Mouse (Mus musculus) neural tube, embryonic 14.5 days (tissue): ENCODE data around the gene Katnb1. TPM values are rescaled to one million over a fixed set of nuclear protein-coding genes. Genes with fewer than 3 reads are reported as not detected.
A peak's percentile ranks its signal among the peaks of the same experiment; 100 is the strongest.

Experiments used
- ATAC-seq: fragments of 200-750 bp; cut with Nextera tagmentation; 2 replicates; pipeline ENCODE4 v1.8.0; 2017; ENCODE audit warnings: low read depth, mild to moderate bottlenecking, moderate TSS enrichment, moderate library complexity
- H3K27ac ChIP-seq: fragments of 300-500 bp; sonication (generic); 2 replicates; pipeline ENCODE4 v1.5.1; 2014; ENCODE audit warnings: low read depth, mild to moderate bottlenecking, control low read depth, low read length, moderate library complexity, mixed read lengths
- H3K27me3 ChIP-seq: fragments of 300-500 bp; sonication (generic); 2 replicates; pipeline ENCODE4 v1.6.1; 2014; ENCODE audit warnings: low read length; ENCODE audit not compliant: control insufficient read depth, insufficient read depth
- H3K36me3 ChIP-seq: fragments of 300-500 bp; sonication (generic); 2 replicates; pipeline ENCODE4 v1.6.1; 2014; ENCODE audit warnings: low read length, mixed read lengths; ENCODE audit not compliant: control insufficient read depth, insufficient read depth
- H3K4me1 ChIP-seq: fragments of 300-500 bp; sonication (generic); 2 replicates; pipeline ENCODE4 v1.6.1; 2014; ENCODE audit warnings: low read length; ENCODE audit not compliant: control insufficient read depth, insufficient read depth
- H3K4me2 ChIP-seq: fragments of 300-500 bp; sonication (generic); 2 replicates; pipeline ENCODE4 v1.6.1; 2014; ENCODE audit warnings: mild to moderate bottlenecking, low read depth, low read length, control low read depth
- H3K4me3 ChIP-seq: fragments of 300-500 bp; sonication (generic); 2 replicates; pipeline ENCODE4 v1.5.1; 2014; ENCODE audit warnings: low read depth, low read length, control low read depth, mixed read lengths
- H3K9ac ChIP-seq: fragments of 300-500 bp; sonication (generic); replicated peaks from 2 replicates; pipeline ENCODE4 v1.6.1; 2014; ENCODE audit warnings: low read depth, mild to moderate bottlenecking, control low read depth, low read length, mixed read lengths
- H3K9me3 ChIP-seq: fragments of 300-500 bp; sonication (generic); 2 replicates; pipeline ENCODE4 v1.6.1; 2016; ENCODE audit warnings: low read length; ENCODE audit not compliant: control insufficient read depth
- WGBS: fragments of 180-500 bp; shearing (Covaris S2); extraction: QIAGEN DNeasy Blood & Tissue Kit; methylation state at CpG from one replicate; pipeline ENCODE4 v1.1.7; 2014; 5-methylcytosine and 5-hydroxymethylcytosine counted together
- polyA plus RNA-seq: library from polyadenylated mRNA; unstranded; fragments of >200 nt; fragmentation: Nextera tagmentation; extraction: Ambion mirVana; gene quantifications from 2 replicates; pipeline ENCODE4 v1.2.1, GENCODE M21; 2014

The Katnb1 gene
- polyA plus RNA-seq, 1 experiment from 2014 or later = 44.3 TPM

GRCm38 (mm10) chr8:95141469-95142074, 60.6 kb downstream of the Katnb1 start:
- H3K4me2 ChIP-seq = peak overlapping the region; percentile 94
- no peaks in the 10 kb centered on the region for H3K9me3 ChIP-seq
- WGBS = 0% methylated on average over 6 of the region's 6 CpGs
- peaks cover 27% of the 10 kb centered on the region for H3K4me1 ChIP-seq
- H3K36me3 ChIP-seq = no peaks in the 10 kb centered on the region
- peak overlapping the region; percentile 74 for H3K4me3 ChIP-seq
- peak overlapping the region; percentile 78 for H3K27ac ChIP-seq
- 0 out of 2 replicates have a peak, but pooled peaks have one; percentile 0 for ATAC-seq
- H3K9ac ChIP-seq = peak overlapping the region; percentile 88
- H3K27me3 ChIP-seq = peaks cover 7% of the 10 kb centered on the region

- Histone ChIP-seq H3K4me1 (peaks cover 24% of the 10 kb centered on the region), H3K36me3 (no peaks in the 10 kb centered on the region), H3K27ac (peak overlapping the region; percentile 78), H3K4me2 (peak overlapping the region; percentile 94), H3K9ac (peak overlapping the region; percentile 88), H3K27me3 (peaks cover 3% of the 10 kb centered on the region; the same call in 1 of the 2 replicates), H3K9me3 (no peaks in the 10 kb centered on the region), H3K4me3 (peak overlapping the region; percentile 74)
- 1% methylated on average over 58 of the region's 66 CpGs for WGBS
- ATAC-seq = peak; percentile 82
Measured at GRCm38 (mm10) chr8:95142075-95142831, 61.3 kb downstream of the Katnb1 start.

GRCm38 (mm10) chr8:95142985-95143804, 62.2 kb downstream of the Katnb1 start:
- H3K27ac ChIP-seq = peak overlapping the region; percentile 78
- 11% methylated on average over 17 of the region's 17 CpGs for WGBS

DNA sequence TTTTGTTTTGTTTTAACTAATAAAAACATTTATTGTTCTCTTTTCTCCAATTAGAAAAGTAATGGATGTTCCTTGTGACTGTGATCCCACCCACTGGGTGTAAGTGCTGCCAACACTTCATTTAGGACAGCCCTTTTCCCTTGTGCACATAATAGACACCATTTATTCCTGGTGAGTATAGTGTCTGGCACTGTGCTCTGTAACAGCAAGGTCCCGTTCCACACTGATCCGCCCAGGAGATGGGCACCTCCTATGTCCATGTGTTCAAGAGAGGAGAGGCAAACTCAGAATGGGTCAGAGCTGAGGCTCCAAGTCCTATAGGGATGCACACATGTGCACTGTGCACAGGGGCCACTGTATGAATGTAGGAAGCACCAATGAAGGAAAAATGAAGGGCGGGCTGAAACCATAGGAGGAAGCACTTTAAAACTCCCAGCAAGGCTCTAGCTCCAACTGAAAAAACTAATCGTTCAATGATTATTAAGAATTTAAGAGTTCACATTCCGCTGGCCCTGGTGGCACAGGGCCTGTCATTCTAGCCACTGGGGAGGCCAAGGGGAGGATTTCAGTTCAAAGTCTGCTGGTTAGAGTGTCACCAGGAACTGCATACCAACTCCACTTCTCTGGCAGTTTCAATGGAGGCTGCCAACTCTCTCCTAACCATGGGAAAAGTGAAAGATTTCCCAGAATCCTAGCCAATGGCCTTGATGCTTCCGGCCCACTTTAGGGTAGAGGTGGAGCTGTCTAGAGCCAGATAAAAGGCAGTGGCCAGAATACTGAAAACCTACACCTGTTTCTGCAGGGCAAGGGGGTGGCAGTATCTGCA, 63.0 kb downstream of the Katnb1 start:
- 61% methylated on average over 6 of the region's 6 CpGs for WGBS
- Histone ChIP-seq H3K36me3 (no peaks in the 10 kb centered on the region), H3K4me1 (peaks cover 13% of the 10 kb centered on the region), H3K9ac (no peak overlapping the region), H3K9me3 (no peaks in the 10 kb centered on the region), H3K27me3 (no peaks in the 10 kb centered on the region), H3K4me3 (no peak overlapping the region), H3K27ac (no peak overlapping the region), H3K4me2 (no peak overlapping the region)
- peak; percentile 30; the same call in 1 of the 2 replicates for ATAC-seq

More at GRCm38 (mm10) chr8:95142985-95143804, 62.2 kb downstream of the Katnb1 start:
- peak overlapping the region; percentile 94 for H3K4me2 ChIP-seq
- H3K27me3 ChIP-seq = no peaks in the 10 kb centered on the region; the same call in 1 of the 2 replicates
- H3K9ac ChIP-seq = peak overlapping the region; percentile 88
- no peaks in the 10 kb centered on the region for H3K36me3 ChIP-seq
- H3K9me3 ChIP-seq = no peaks in the 10 kb centered on the region
- peaks cover 14% of the 10 kb centered on the region for H3K4me1 ChIP-seq
- peak; percentile 58 for ATAC-seq
- peak overlapping the region; percentile 74 for H3K4me3 ChIP-seq

GRCm38 (mm10) chr8:95144631-95145015, 63.6 kb downstream of the Katnb1 start:
- 63% methylated on average over 2 of the region's 2 CpGs for WGBS
- Histone ChIP-seq H3K4me2 (no peak overlapping the region), H3K9me3 (no peaks in the 10 kb centered on the region)

DNA sequence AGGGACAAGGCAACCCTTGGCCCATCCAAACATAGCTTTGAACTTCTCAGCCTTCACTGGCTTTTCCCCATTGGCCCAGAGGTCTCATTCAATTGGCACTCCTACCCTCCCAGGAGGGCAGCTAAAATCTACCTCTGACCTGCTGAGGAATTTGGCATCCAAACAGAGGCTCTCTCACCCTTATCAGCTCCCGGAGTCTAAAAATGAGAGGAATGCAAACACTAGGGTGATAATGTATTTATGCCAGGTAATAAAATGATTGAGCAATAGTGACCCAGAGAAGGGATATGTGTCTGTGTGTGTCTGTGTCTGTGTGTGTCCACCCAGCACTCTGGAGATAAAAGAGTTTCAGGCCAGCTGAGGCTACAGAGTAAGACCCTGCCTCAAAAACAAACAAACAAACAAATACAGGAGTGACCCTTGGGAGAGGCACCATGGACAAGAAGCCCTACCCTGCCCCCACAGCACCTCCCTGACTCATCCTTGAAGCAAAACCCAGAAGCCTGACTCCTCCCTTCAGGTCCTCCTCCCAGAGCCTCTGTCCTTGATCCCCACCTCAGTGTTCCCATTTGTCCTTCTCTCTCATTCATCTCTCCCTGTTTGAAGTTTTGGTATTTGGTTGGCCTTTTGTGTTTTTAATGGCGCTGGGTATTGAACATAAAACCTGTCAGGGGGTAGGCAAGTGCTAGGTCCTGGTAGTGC, 65.2 kb downstream of the Katnb1 start:
- Histone ChIP-seq H3K4me1 (peaks cover 13% of the 10 kb centered on the region), H3K9ac (no peak overlapping the region), H3K27me3 (no peaks in the 10 kb centered on the region), H3K27ac (no peak overlapping the region), H3K4me3 (no peak overlapping the region), H3K4me2 (no peak overlapping the region), H3K36me3 (no peaks in the 10 kb centered on the region), H3K9me3 (no peaks in the 10 kb centered on the region)
- no peak for ATAC-seq
- WGBS = 77% methylated on average over 2 of the region's 2 CpGs

More at GRCm38 (mm10) chr8:95144631-95145015, 63.6 kb downstream of the Katnb1 start:
- Histone ChIP-seq H3K9ac (no peak overlapping the region), H3K27ac (no peak overlapping the region), H3K36me3 (no peaks in the 10 kb centered on the region), H3K4me3 (no peak overlapping the region), H3K4me1 (peaks cover 13% of the 10 kb centered on the region), H3K27me3 (no peaks in the 10 kb centered on the region)
- no peak for ATAC-seq

GRCm38 (mm10) chr8:95146846-95147245, 65.9 kb downstream of the Katnb1 start:
- ATAC-seq = no peak
- no peak overlapping the region for H3K4me3 ChIP-seq
- WGBS = 89% methylated on average over 5 of the region's 5 CpGs
- no peaks in the 10 kb centered on the region for H3K36me3 ChIP-seq
- H3K9ac ChIP-seq = no peak overlapping the region
- H3K9me3 ChIP-seq = no peaks in the 10 kb centered on the region
- no peaks in the 10 kb centered on the region for H3K27me3 ChIP-seq
- H3K27ac ChIP-seq = no peak overlapping the region; the same call in 1 of the 2 replicates
- H3K4me1 ChIP-seq = peaks cover 9% of the 10 kb centered on the region
- no peak overlapping the region for H3K4me2 ChIP-seq

DNA sequence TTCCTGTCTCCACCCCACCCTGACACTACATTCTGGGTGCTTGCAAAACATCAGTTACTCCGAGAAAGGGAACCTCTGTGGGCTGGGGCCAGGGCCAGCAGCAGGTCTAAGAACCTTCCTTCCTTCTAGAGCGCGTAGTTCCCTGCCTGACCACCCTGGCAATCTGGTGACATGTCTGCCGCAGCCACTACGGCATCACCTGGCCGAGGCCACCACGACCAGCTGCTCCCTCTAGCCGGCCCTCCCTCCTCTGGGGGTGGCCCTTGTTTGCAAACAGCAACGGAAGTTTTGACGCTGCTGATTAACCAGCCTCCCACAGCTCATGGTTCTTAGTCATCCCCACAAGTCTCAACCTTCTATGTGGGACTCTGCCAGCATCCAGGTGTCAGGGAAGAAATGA, 68.4 kb downstream of the Katnb1 start:
- Histone ChIP-seq H3K9me3 (no peaks in the 10 kb centered on the region), H3K4me1 (no peaks in the 10 kb centered on the region), H3K4me2 (no peak overlapping the region), H3K27ac (no peak overlapping the region), H3K9ac (no peak overlapping the region), H3K36me3 (no peaks in the 10 kb centered on the region), H3K4me3 (no peak overlapping the region), H3K27me3 (no peaks in the 10 kb centered on the region)
- no peak for ATAC-seq
- WGBS = 55% methylated on average over 10 of the region's 10 CpGs
